Mouse (Mus musculus) limb, embryonic 14.5 days (tissue): ENCODE measurements at regions not wholly inside any gene's neighbourhood (a gene's known extent, or its start where the extent isn't known, plus 50 kb on each side); places are given as distances from the start of the nearest gene placed in this dataset.

Experiments
- ATAC-seq: fragments of 200-750 bp; cut with Nextera tagmentation; 2 replicates; pipeline ENCODE4 v1.8.0; 2017; ENCODE audit warnings: low read depth, moderate number of reproducible peaks, moderate TSS enrichment; ENCODE audit not compliant: low FRiP score
- DNase-seq: peaks from one replicate; pipeline ENCODE4 v3.0.0-alpha.2; 2015; ENCODE audit warnings: low spot score
- H3K27ac ChIP-seq: fragments of 300-500 bp; sonication (generic); replicated peaks from 2 replicates; pipeline ENCODE4 v1.5.1; 2014; ENCODE audit warnings: low read depth, mild to moderate bottlenecking, low read length, moderate library complexity, mixed read lengths
- H3K27me3 ChIP-seq: fragments of 300-500 bp; sonication (generic); 2 replicates; pipeline ENCODE4 v1.6.1; 2014; ENCODE audit warnings: low read length, mixed read lengths; ENCODE audit not compliant: control insufficient read depth, insufficient read depth
- H3K36me3 ChIP-seq: fragments of 300-500 bp; sonication (generic); 2 replicates; pipeline ENCODE4 v1.6.1; 2014; ENCODE audit warnings: mild to moderate bottlenecking, low read length, moderate library complexity, mixed read lengths; ENCODE audit not compliant: control insufficient read depth, insufficient read depth
- H3K4me1 ChIP-seq: fragments of 300-500 bp; sonication (generic); 2 replicates; pipeline ENCODE4 v1.6.1; 2014; ENCODE audit warnings: antibody characterized with exemption, low read length, mixed read lengths; ENCODE audit not compliant: control insufficient read depth, insufficient read depth
- H3K4me2 ChIP-seq: fragments of 300-500 bp; sonication (generic); replicated peaks from 2 replicates; pipeline ENCODE4 v1.6.1; 2014; ENCODE audit warnings: low read depth, mild to moderate bottlenecking, low read length, moderate library complexity; ENCODE audit not compliant: severe bottlenecking
- H3K4me3 ChIP-seq: fragments of 300-500 bp; sonication (generic); replicated peaks from 2 replicates; pipeline ENCODE4 v1.5.1; 2014; ENCODE audit warnings: low read length
- H3K9ac ChIP-seq: fragments of 300-500 bp; sonication (generic); 2 replicates; pipeline ENCODE4 v1.6.1; 2014; ENCODE audit warnings: mild to moderate bottlenecking, low read depth, low read length, moderate library complexity; ENCODE audit not compliant: severe bottlenecking
- H3K9me3 ChIP-seq: fragments of 300-500 bp; sonication (generic); 2 replicates; pipeline ENCODE4 v1.6.1; 2016; ENCODE audit warnings: low read length; ENCODE audit not compliant: control insufficient read depth
- POLR2A ChIP-seq: fragments of 200-500 bp; IDR thresholded peaks from 2 replicates; pipeline ENCODE4 v1.8.0; 2012; ENCODE audit warnings: inconsistent platforms, mild to moderate bottlenecking, moderate library complexity, borderline replicate concordance; ENCODE audit not compliant: insufficient read depth, insufficient read length; ENCODE audit errors: extremely low read depth
- WGBS: fragments of 180-500 bp; shearing (Covaris S2); extraction: QIAGEN DNeasy Blood & Tissue Kit; methylation state at CpG from one replicate; pipeline ENCODE4 v1.1.7; 2014; 5-methylcytosine and 5-hydroxymethylcytosine counted together

- no peaks in the 10 kb centered on the region for H3K9me3 ChIP-seq
- WGBS = 38% methylated on average over 9 of the region's 9 CpGs
- H3K4me1 ChIP-seq = 0 out of 2 replicates have a peak, but pooled peaks cover 3% of the 10 kb centered on the region
- no peak overlapping the region for H3K4me2 ChIP-seq
- TF ChIP-seq POLR2A = no peak
- H3K36me3 ChIP-seq = no peaks in the 10 kb centered on the region
- H3K27me3 ChIP-seq = no peaks in the 10 kb centered on the region
- DNase-seq (no peak), ATAC-seq (no peak)
- no peak overlapping the region for H3K27ac ChIP-seq
- H3K4me3 ChIP-seq = no peak overlapping the region
- H3K9ac ChIP-seq = no peak overlapping the region
These were observed 381.6 kb upstream of the Jarid2 start for GRCm38 (mm10) chr13:44347662-44348061.

GRCm38 (mm10) chr13:44353899-44354298, 375.4 kb upstream of the Jarid2 start:
- WGBS = 39% methylated on average over 9 of the region's 9 CpGs
- DNase-seq (no peak), ATAC-seq (no peak)
- no peak for TF ChIP-seq POLR2A
- H3K4me3 ChIP-seq = no peak overlapping the region
- H3K9ac ChIP-seq = no peak overlapping the region
- no peak overlapping the region for H3K27ac ChIP-seq
- no peaks in the 10 kb centered on the region for H3K27me3 ChIP-seq
- H3K4me1 ChIP-seq = peaks cover 19% of the 10 kb centered on the region
- 0 out of 2 replicates have a peak overlapping the region, but pooled peaks have one; percentile 14 for H3K4me2 ChIP-seq
- no peaks in the 10 kb centered on the region for H3K36me3 ChIP-seq
- H3K9me3 ChIP-seq = no peaks in the 10 kb centered on the region

- Histone ChIP-seq H3K9me3 (no peaks in the 10 kb centered on the region), H3K4me2 (no peak overlapping the region), H3K9ac (no peak overlapping the region), H3K36me3 (no peaks in the 10 kb centered on the region), H3K27me3 (no peaks in the 10 kb centered on the region), H3K4me3 (no peak overlapping the region), H3K4me1 (peaks cover 19% of the 10 kb centered on the region), H3K27ac (0 out of 2 replicates have a peak overlapping the region, but pooled peaks have one; percentile 13)
- ATAC-seq = peak; percentile 73
- no peak for TF ChIP-seq POLR2A
- WGBS = 36% methylated on average over 12 of the region's 12 CpGs
- DNase-seq = peak; percentile 54
These were observed 373.5 kb upstream of the Jarid2 start for GRCm38 (mm10) chr13:44355771-44356221.

- Histone ChIP-seq H3K27me3 (no peaks in the 10 kb centered on the region), H3K9me3 (no peaks in the 10 kb centered on the region), H3K4me1 (peaks cover 20% of the 10 kb centered on the region), H3K27ac (no peak overlapping the region), H3K36me3 (no peaks in the 10 kb centered on the region), H3K4me2 (no peak overlapping the region), H3K4me3 (no peak overlapping the region), H3K9ac (no peak overlapping the region)
- no peak for ATAC-seq
- WGBS = 80% methylated on average over 11 of the region's 11 CpGs
- TF ChIP-seq POLR2A = no peak
- no peak for DNase-seq
These were observed 372.3 kb upstream of the Jarid2 start for GRCm38 (mm10) chr13:44356981-44357380.

- WGBS = 87% methylated on average over 7 of the region's 7 CpGs
- H3K27ac ChIP-seq = no peak overlapping the region
- DNase-seq (no peak), ATAC-seq (no peak)
- no peaks in the 10 kb centered on the region for H3K9me3 ChIP-seq
- H3K4me1 ChIP-seq = peaks cover 27% of the 10 kb centered on the region
- H3K27me3 ChIP-seq = no peaks in the 10 kb centered on the region
- H3K4me2 ChIP-seq = no peak overlapping the region
- TF ChIP-seq POLR2A = no peak
- no peaks in the 10 kb centered on the region for H3K36me3 ChIP-seq
- H3K9ac ChIP-seq = no peak overlapping the region
- H3K4me3 ChIP-seq = no peak overlapping the region
These were observed 369.9 kb upstream of the Jarid2 start for GRCm38 (mm10) chr13:44359344-44359743.

GRCm38 (mm10) chr13:44360016-44360415, 369.3 kb upstream of the Jarid2 start:
- ATAC-seq (no peak), DNase-seq (no peak)
- H3K4me3 ChIP-seq = no peak overlapping the region
- H3K9ac ChIP-seq = no peak overlapping the region
- H3K27ac ChIP-seq = no peak overlapping the region
- no peaks in the 10 kb centered on the region for H3K36me3 ChIP-seq
- no peaks in the 10 kb centered on the region for H3K27me3 ChIP-seq
- WGBS = 75% methylated on average over 5 of the region's 5 CpGs
- H3K4me2 ChIP-seq = no peak overlapping the region
- no peaks in the 10 kb centered on the region for H3K9me3 ChIP-seq
- TF ChIP-seq POLR2A = no peak
- peaks cover 25% of the 10 kb centered on the region for H3K4me1 ChIP-seq
